Mouse (Mus musculus) retina, embryonic 14.5 days (tissue): ENCODE measurements around the gene Bach2.

Experiments used
- DNase-seq: peaks from one replicate; pipeline ENCODE4 v3.0.0-alpha.2; 2015; ENCODE audit warnings: low spot score

The Bach2 gene

DNA sequence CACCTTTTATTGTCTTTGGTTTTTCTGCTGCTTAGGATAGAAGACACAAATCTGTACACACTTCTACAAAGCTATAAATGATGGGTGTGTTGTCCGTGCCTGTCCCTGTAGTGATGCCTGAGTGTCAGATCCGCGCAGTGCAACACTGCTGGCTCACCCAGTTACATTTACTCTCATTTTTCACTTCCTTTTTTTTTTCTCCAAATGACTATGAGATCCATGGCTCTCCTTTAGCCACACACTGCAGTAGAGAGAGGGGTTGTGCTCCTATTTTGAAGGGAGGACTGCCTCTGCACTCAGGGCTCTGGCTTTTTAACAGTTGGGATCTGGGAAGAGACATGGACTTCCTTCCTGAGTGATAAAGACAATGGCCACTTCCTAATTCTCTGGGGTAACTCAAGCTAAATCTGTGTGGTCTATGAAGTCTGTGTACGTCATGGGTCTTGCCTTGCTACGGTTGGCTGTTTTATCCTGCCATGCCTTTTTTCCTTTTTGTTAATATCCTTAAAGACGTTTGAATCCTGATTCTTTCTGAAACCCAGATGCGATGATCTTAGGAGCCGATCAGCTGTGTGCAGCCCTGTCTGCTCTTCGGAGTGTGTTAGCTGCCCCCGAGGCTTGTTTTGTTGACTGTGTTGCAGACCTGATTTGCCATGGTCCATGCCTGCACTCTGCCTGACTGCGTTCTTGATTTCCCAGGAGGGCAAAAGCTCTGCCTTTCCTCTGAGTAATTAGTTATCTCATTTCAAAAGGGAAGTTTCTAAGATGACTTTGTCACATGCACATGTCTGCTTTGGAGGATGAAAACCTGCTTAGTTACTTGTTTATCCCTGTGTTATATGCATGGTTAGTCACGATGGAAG lies 120.2 kb downstream of the Bach2 start:
- DNase-seq, result peak; percentile 67

DNA sequence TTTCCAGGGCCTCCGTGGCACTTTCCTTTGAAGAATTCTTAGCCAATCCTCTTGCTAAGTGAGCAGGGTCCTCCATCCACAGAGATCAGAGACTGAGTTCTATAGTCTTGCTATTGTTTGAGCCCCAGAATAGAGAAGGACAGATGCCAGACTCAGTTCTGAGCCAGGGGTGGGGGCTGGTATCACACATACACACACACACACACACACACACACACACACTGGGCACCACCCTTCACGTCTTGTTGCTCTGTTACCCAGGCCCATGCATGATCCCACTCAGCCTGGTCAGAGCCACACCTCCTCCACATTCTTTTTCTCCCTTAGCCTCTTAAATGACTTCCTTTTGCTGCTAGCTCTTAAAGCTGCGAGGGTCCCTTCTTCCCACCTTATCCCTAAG lies 121.0 kb downstream of the Bach2 start:
- no peak for DNase-seq

GRCm38 (mm10) chr4:32360496-32360895 lies 121.9 kb downstream of the Bach2 start:
- DNase-seq, result no peak

DNA sequence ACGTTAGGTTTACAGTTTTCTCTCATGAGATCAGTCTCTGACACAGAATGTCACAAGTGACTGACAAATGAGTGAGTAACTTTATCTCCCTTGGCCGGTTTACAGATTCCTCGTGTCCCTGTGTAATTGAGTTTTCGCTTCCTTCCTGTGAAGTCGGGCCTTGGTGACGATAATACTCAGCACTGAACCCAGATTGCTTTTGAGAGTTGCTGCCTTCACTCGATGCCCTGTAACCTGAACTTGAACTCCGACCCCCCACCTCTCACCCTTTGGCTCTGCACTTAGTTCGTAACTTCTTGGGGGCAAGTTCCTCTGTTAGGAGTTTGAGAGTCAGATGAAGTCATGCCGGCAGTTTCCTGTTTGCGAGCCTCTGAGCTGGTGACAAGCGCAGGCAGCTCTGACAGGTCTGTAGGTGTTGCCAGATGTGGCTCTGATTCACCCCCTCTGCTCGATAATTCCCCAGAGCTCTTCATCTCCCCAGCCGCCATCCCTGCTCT lies 124.9 kb downstream of the Bach2 start:
- no peak for DNase-seq

GRCm38 (mm10) chr4:32365144-32365907 lies 126.7 kb downstream of the Bach2 start:
- no peak for DNase-seq

DNA sequence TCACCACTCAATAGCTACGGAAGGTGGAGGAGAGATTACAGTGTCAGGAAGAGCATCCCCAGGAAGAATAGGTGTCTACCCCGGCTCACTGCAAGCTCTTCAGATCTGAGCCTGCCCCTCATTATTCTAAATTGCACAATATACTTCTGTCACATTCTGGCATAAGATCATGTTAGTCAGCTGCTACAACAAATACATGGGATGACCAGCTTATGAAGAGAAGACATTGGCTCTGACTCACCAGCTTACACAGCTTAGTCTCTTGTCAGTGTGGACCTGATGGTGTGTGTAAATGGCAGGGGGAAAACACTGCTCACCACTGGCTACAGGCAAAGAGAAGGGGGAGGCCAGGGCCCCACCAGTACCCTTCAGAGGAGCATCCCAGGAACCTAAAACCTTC lies 127.6 kb downstream of the Bach2 start:
- no peak for DNase-seq

DNA sequence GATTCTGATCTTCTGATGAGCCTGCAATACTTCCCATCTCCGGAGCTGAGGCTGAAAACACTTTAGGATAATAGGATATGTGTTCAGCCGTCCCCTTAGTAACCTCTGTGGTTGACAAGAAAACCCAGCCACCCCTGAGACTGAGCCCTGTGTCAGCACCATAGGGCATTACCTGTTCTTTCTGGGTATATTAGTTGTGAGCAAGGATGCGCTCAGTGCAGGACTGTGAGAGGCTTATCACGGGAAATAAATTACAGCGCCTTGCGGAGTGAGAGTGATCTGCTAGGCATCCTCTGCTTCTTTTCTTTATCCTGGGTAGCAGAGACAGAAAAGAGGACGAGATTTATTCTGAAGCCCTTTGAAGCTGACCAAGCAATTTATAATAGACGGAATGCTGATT lies 129.7 kb downstream of the Bach2 start:
- DNase-seq, result no peak

- DNase-seq, result peak; percentile 72
Measured at GRCm38 (mm10) chr4:32373085-32373484, 134.5 kb downstream of the Bach2 start.

DNA sequence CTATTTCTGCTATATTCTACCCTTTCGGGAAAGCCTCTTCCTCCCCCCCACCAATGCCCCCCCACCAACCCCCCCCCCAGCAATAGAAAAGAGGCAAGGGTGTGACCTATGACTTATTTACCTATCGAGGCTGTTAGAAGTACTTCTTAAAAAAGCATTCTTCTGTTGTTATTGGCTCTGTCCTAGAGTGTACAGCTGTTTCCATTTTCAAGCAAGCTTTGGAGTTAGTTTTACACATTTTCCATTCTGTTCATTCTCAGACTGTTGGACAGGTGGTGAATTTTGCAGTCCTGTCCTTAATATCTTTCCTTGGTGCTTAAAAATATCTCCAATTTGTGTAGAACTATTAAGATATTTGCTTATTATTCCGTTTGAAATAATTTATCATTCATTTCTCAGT lies 134.9 kb downstream of the Bach2 start:
- DNase-seq, result no peak

DNA sequence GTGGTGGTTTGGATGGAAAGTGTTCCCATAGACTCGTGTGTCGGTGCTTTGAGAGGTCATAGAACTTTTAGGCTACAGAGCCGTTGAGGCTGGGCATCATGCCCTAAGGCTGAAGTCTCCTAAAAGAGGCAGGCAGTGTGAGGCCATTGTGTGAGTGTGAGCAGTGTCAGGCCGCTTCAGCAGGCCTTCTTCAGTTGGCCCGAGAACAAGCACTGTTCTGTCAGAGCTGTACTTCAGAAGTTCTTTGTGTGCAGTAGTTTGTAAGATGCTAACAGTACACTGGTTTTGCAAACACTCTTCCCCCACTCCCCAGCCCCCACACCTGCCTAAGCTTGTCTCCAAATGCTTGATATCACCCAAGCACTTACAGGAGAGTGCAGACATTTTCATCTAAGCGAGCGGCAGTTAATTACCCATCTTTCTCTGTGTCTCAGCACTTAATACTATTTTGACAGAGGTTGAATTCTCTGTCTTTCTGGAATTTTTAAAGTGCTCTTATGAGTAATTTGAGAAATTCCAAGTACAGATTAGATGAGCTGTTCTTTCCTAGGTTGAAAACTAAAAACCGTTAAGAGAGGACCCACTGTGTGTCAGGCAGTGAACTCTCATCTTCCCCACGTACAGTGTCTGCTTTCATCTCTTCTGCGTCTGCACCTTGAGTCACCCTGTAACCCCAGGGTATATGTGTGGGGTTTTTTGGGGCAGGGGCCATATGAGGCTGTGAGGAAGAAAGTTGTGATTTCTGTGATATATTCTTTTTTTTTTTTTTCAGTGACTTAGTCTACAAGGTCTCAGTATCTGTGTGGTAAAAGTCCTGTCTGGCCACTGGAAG lies 136.4 kb downstream of the Bach2 start:
- DNase-seq, result no peak

DNA sequence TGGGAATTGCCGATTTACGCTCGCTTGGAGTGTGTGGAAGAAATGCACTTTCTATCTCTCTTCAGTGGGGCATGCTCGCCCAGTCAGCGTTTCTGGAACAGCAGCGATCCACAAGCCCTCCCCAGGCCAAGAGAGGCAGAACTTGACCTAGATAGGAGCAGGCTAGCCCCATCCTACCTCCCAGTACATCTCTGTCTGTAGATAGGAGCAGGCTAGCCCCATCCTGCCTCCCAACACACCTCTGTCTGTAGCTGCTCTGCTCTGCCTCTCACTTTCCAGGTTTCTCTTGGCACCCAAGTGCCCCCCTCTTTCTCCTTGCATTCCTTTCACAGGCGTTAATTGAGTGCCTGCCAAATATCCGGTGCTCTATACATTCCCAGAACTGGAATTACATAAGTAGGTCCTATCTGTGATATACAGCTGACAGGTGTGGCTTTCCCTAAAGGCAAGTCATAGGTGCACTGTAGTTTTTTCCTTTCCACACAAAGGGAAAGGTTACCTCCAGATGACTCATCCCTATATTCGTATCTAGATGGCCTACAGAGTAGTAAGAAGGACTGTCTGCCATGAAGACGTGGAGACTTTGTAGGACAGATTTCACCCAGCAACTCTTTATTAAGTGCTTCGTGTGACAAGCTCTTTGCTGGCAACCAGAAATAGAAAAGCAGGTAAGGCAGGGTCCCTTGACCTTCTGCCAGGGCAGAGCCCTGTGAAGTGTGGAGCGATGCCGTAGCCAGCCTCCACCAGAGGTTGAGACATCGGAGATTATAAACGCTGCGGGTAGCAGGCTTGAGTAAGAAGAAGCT lies 137.3 kb downstream of the Bach2 start:
- DNase-seq, result no peak

DNA sequence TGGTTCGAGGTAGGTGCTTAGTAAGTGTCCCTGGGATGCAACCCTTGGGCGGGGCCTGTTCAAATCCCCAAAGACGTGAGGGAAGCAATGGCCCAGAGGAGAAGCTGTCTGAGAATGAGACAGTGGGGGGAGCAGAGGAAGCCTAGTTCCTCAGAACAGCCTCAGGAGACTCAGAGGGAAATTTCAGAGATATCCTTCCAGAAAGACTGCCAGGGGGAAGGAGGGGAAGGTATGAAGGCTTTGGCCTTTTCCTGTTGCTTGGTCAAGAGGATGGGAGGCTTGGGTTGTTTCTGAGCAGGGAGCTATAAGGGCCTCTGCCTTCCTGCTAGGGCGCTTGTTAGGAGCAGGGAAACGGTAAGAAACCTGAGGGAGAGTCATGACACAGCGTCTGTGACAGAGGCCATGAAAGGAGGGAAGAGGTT lies 137.9 kb downstream of the Bach2 start:
- no peak for DNase-seq

GRCm38 (mm10) chr4:32379140-32379539 lies 140.5 kb downstream of the Bach2 start:
- DNase-seq, result no peak

GRCm38 (mm10) chr4:32381666-32382381 lies 143.2 kb downstream of the Bach2 start:
- no peak for DNase-seq

DNA sequence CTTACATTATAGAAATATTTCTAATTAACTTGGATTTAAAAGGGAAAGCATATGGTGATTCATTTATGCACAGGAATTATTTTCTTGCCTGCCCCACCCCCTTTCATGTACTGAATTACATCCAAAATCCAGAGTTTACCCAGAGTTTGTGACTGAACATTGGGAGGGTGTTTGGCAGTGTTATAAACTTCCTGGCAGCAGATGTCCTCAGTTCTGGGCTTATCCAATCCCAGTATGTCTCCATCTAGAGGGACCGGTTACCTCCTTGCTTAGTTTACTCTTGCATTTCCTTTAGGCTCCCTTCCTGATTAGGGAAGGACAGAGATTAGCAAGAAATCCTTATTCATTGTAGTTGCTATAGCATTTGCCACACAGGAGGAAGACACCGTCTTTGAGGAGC lies 146.5 kb downstream of the Bach2 start:
- DNase-seq, result no peak

DNA sequence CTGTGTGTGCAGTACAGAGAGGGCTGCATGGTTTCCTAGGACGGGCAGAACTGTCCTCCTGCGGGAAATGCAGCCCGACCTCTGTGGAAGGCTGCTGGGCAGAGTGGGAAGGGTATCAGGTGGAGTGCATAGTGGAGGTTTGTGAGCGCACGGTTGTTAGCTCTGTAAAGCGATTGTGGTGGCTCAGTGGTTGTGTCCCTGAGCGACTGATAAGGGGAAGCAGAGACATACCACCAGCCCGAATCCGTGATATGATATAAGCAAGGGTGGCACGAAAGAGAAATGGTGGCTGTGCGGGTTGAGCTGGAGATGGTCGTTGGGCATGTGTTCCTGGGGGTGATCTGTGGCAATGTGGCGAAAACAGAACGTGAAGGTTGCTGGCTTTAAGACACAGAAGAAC lies 147.0 kb downstream of the Bach2 start:
- no peak for DNase-seq

DNA sequence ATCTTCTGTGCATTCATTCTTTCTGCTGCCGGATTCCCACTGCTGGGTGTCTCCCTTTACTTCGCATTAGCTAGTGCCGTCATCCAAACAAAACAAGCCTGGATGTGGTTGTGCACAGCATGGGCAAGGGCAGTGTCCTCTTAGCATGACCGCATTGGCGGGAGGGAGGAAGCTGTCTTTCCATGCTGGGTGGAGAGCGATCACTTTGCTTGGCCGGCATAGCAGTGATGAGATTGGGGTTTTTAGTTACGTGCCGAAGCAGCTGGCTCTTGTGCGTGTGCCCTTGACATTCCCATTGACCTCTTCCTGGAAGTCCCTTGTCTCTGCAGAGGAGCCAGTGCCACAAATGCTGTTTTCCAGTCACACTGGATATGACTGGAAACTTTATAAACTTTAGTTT lies 147.7 kb downstream of the Bach2 start:
- DNase-seq, result no peak

DNA sequence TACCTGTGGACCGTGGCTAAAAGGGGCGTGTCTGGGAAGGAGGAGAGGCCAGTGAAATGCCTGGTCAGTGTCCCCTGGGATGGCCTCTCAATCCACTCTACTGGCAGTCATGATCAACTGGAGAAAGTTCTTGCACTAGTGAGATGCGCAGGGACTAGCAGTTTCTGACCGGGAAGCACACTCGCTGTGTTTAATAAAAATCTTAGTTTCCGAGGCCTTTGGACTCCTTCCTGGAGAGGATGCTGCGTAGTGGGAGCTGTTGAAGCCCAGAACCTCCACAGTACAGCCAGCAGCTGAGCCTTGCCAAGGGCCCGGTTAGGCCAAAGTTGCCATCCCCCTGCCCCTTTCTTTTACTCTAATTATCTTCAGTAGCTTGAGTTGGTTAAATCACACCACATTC lies 148.3 kb downstream of the Bach2 start:
- no peak for DNase-seq

DNA sequence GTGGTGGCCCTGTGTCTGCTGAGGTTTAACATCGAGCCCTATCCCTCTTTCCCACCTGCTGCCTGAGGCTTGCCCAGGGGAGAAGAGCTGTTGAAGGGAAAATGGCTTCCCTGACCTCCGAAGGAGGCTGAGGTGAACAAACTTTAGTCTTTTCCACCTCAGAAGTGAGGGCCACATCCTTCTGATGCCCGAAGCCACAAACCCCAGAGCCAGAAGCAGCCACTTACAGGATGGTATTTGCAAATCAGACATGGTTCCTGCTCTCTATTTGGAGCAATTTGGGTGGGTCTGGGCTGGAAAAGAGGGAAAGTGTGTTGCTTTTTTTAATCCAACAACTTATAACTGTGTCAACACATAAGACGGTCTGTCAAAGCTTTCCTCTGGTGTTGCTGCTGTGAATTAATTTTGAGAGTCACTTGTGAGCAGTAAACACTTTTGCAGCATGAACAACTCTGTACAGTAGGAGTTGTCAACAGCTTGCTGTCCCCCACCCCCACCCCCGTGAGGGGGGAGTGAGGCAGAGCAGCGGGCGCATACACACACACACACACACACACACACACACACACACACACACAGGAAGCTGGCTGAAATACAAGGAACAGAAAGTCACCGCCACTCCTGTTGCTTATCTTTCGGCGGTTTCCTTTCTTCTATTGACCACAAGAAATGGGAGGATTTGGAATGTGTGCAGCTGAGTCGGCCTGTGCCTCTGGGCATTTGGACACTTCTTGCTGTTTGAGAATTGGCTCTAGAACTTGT lies 149.1 kb downstream of the Bach2 start:
- DNase-seq, result no peak

DNA sequence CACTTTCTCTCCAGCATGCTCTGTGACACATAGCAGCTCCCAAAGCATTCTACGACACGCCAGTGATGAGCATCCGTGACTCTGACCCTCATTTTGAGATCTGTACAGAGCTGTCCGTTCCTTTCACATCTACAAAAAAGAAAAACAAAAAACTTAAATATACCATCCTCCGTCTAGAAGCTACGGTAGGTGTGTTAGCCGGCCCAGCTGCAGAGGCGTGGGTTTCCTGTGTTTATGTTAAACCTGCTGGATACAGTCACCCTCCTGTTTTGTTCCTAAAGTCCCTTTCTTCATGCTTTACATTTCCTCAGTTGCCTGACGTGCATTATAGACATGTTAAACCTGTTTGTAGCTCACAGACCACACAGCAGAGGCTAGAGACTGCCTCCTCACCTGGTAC lies 150.0 kb downstream of the Bach2 start:
- DNase-seq, result no peak
